Mouse (Mus musculus) liver, adult 2 months (tissue): Measurements from ENCODE around the gene Abr.

ENCODE experiments used
- CTCF ChIP-seq: fragments of 200-500 bp; IDR thresholded peaks from 2 replicates; pipeline ENCODE4 v1.5.1; 2011; ENCODE audit warnings: low read depth, low read length, control low read depth
- POLR2A ChIP-seq: fragments of 200-500 bp; IDR thresholded peaks from 2 replicates; pipeline ENCODE4 v1.6.1; 2011; ENCODE audit warnings: low read length, control low read depth; ENCODE audit not compliant: insufficient read depth; ENCODE audit errors: extremely low read depth

DNA sequence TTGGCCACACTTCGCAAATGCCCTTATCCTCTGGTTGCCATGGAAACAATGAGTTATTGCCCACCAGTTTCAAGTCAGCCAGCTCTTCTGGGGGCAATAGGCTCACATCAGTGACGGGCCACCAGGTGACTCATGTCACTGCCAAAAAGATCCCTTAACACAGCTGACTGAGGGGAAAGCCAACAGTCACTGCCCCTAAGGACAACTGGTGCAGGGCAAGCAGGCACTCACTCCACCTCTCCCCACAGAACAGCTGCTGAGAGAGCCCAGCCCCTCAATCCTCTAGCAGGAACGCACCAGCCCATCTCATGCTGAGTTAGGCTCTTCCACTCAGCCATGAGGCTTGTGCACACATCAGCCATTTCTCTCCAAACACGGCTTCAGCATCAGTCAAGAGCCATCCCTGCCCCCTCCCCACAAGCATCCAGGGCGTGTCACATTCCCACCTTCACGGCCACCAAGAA lies 128.3 kb downstream of the Abr start:
- TF ChIP-seq POLR2A (no peak), CTCF (no peak)
